Mouse (Mus musculus) embryo, embryonic 11 days (tissue): ENCODE data around the gene Zcchc3.
"Not testable (repeated sequence)": the region's sequence is repeated elsewhere in the genome, so short reads cannot be mapped to it uniquely, and the experiment has no call there.

Experiments
- DNase-seq: peaks from one replicate; pipeline ENCODE4 v3.0.0-alpha.2; 2015

Zcchc3 gene

DNA sequence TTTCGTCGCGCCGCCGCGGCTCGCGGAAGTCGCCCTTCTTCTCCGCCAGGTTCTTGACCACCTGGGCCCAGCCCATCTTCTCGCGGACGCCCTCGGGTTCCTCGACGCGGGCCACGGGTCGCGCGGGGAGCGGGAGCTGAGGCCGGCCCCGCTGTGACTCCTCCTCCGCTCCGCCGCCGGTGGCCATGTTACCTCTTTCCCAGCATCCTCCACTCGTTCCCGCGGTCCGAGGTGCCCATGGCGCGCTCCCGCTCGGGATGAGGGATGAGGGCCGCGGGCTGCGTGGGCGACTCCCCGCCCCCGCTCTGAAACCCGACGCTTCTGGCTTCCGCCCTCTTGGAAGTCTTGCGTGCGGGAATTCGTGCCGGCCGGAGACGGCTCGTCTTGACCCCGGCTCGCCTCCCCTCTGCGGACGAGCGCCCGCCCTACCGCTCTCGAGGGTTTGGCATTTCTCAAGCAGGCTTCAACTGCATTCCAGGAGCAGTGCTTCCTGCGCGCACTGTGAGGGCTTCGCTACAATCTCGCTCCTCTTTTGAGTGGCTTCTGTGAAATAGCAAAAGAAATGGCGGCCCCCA is at the start of gene Zcchc3:
Gene Zcchc3, minus strand, starts transcription at position 437 of the 575 bp plus-strand sequence.
- peak; percentile 97 for DNase-seq

- no peak for DNase-seq
Observed at GRCm38 (mm10) chr2:152459241-152459640, 44.4 kb upstream of the Zcchc3 start.

GRCm38 (mm10) chr2:152452101-152452781 is 37.4 kb upstream of the Zcchc3 start:
- no peak for DNase-seq

DNA sequence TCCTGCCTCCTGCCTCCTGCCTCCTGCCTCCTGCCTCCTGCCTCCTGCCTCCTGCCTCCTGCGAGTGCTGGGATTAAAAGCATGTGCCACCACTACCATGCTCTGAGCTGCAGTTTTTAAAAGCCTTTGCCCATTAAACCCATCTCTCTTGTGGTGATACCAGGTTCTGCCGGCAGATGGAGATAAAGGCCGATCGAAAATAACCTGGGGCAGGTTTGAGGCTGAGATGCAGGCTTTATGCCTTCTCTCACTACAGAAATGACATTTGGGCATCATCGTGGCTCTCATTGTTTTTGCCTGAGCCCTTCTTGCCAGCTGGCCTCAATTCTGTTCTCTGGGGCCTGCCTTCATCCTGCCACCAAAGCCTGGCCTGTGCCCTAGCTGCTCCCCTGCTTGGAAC is 35.4 kb upstream of the Zcchc3 start:
- DNase-seq: peak; percentile 65

GRCm38 (mm10) chr2:152447461-152447860 is 32.6 kb upstream of the Zcchc3 start:
- no peak for DNase-seq

DNA sequence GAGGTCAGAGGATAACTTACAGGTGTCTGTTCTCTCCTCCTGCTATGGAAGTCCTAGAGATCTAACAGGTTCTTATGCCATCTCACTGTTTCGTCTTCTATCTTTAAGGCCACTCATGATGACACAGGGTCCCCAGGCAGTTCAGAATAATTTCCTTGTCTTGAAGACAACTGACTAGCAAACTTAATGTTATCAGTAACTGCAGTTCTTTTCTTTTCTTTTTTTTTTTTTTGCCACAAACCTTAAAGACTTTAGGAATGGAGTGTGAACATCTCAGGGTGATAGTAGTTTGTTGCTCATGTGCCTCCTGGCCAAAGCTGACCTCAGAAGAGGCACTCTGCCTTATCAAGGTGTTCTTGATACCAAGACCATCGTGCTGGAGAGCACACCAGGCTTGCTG is 31.8 kb upstream of the Zcchc3 start:
- DNase-seq: no peak

- DNase-seq: no peak
Observed at GRCm38 (mm10) chr2:152443281-152443680, 28.5 kb upstream of the Zcchc3 start.

GRCm38 (mm10) chr2:152442322-152442721 is 27.5 kb upstream of the Zcchc3 start:
- DNase-seq: no peak

GRCm38 (mm10) chr2:152439833-152440232 is 25.0 kb upstream of the Zcchc3 start:
- DNase-seq: no peak

DNA sequence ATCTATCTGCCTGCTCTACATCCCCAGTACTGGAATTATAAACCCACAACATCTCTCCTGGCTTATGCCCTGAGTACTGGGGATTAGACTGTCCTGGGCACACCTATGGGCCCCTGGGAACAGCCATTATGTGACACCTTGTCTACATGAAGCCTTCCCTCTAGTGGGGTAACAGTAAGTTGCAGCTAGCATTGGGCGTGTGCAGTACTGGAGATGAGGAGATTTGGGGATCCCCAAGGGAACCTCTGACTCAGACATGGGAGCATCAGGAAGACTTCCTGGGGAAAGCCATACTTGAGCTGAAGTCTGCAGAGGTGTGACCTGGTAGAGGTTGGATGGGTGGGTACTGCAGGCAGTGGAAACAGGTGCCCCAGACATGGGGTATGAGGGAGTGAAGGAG is 24.1 kb upstream of the Zcchc3 start:
- no peak for DNase-seq

DNA sequence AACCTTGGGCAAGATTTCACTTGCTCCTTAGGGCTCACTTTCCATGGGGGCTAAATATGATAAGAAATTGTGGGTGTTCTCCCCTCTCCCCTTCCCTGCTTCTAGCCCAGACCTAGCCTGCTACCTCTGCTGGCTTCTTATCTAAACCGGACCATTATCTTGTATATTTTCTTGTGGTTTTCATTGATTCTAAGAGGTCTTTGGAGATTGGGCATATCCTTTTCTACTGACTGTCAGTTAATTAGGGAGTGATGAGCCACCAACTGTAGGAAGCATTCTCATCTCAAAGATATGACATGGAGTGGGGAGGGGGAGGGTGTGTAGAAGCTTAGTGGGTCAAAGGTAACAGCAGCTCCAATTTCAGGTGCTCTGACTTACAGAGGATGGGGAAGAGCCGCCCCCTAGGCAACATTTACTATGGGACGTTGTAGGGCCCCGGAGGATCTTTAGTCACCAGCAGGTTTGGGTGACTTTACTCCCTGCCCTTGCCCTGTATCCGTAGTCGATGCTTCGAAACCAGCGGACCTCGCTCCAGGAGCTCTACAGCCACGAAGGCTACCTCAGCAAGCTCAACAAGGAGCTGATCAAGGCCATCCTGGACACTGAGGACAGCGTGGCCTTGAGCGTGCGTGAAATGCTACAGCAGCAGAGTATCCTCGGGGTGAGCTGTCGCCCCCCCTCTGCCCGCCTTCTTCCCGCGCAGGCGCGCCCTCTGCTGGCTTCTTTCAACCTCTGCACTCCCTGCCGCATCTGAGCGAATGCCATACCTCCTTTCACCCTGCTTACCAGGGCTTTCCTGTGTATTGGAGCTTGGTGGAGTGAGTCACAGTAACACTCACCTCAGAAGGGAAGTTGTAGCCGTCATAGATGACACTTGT is 22.4 kb upstream of the Zcchc3 start:
- DNase-seq: peak; percentile 88

GRCm38 (mm10) chr2:152436405-152436901 is 21.6 kb upstream of the Zcchc3 start:
- no peak for DNase-seq

GRCm38 (mm10) chr2:152428481-152428880 is 13.7 kb upstream of the Zcchc3 start:
- DNase-seq: not testable (repeated sequence)

- DNase-seq: peak; percentile 56
Observed at GRCm38 (mm10) chr2:152427493-152427892, 12.7 kb upstream of the Zcchc3 start.

DNA sequence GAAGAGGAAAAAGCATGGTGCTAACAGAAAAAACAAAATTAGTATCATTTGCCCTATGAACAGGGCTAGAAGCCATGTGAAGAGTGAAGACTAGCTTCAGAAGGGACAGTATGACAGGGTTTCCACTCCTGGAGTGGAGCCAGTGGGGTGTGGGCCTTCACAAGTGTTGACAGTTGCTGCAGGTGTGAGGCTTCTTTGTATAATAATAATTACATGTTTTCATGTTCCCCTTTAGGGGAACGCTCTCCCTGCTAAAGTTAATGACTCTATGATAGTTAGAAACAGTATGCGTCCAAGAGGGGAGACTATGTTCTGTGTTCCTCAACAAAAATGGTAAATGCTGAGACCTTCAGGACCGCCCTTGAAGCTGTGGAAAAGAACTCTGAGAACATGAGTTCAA is 959 bp upstream of the Zcchc3 start:
- no peak for DNase-seq

GRCm38 (mm10) chr2:152415287-152415686 is 460 bp upstream of the Zcchc3 start, which contains the start of gene 6820408C15Rik:
Gene 6820408C15Rik, plus strand, starts transcription at chr2:152415587.
- DNase-seq: no peak

DNA sequence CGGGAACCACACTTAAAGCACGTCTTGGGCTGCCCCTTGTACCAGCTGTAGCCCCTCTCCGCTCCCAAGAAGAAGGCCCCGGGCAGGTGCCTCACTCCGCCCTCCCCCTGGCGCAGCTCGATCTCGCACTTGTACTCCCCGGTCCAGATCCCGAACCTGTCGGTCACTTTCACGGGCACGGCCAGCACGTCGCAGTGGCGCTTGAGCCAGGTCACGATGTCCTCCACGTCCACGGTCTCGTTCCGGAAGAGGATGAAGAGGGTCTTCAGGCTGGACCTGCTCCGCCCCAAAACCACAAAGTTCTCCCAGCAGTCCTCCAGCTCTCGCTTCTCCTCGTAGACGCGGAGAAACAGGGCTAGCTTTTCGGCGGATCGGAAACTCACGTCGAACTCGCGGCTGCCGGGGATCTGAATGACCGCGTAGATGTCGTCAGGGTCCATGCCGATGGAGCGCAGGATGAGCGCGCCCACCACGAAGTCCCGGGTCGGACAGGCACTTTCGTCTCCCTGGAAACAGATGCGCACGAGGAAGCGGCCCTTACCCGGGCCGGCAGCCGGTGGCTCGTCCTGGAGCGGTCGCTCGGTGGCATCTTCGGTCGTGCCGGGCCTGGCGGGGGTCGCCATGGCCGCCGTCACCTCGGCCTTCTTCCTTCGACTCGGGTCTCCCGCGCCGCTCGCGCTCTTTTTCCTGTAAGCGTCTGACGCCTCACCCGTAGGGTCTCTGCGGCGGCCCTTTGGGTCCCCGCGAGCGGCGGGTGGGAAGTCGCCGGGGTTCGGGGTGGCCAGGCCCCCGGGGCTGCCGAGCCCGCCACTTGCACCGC is 852 bp downstream of the Zcchc3 start:
- peak; percentile 61 for DNase-seq

DNA sequence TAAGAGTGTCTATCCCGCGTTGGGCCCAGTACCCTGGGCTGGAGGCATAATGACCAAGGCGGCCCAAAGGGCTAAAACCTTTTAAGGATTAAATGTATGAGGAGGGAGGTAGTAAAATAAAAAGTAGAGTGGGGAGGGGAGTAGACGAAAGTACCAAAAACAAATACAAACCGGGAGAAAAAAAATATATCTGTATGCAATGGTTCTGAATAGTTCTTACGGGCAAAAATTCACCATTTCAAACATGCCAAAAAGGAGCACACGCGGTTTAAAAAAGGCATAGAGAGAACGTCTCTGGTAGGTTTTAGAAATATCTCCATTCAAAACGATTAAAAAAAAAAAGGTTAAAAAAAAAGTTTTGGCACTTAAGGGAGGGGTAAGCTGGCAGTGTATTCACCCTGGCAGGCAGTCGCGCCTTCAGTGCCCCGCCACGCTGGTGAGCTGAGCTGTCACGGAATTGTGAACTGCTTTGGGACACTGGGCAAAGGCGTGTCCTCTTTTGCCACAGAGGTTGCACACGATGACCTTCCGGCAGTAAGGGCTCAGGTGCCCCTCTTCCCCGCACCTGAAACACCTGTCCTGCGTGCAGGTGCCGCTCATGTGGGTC is 1.6 kb downstream of the Zcchc3 start:
- DNase-seq: peak; percentile 44

DNA sequence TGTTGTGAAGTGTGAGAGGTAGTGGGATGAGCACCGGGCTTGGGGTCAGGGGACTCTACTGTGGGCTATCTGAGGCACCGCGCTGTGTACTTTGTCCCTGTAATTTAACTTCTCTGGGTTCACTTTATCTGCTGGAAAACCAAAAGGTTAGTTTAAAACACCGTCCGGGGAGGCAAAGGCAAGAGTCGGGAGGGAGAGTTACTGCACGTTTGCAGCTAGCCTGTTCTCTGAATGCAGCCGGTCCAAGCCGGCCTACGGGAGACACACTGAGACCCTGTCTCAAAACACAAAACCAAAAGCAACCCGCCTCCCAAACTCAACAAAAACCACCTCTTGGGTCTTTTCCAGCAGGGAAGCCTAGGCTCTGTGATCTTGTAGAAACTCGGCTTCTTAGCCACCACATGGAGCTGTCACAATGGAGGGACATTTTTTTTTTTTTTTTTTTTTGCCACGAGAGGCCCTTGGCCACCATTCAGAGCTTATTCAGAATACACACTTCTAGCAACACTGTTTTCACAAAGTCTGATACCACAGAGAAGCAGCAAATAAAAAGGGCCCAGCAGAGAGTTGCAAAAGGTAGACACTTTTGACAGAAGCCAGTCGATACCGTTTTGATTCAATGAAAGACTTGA is 2.2 kb downstream of the Zcchc3 start:
- peak; percentile 56 for DNase-seq

DNA sequence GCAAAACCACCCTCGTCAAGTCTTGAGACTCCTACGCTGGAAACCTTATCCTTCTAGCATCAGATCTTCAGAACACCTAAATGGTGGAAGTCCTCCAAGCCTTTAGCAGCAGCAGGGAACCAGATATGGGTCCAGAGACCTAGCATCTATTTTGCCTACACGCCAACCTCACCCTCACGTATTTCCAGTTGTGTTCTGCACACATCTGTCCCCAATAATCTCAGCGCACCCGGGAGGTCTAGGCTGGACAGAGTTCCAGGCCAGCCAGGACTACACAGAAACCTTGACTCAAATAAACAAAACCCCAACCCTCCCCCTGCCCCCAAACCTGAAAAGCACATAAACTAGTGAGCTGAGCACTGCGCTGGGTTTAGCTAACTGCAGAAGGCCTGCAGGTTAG is 3.4 kb downstream of the Zcchc3 start:
- peak; percentile 66 for DNase-seq

DNA sequence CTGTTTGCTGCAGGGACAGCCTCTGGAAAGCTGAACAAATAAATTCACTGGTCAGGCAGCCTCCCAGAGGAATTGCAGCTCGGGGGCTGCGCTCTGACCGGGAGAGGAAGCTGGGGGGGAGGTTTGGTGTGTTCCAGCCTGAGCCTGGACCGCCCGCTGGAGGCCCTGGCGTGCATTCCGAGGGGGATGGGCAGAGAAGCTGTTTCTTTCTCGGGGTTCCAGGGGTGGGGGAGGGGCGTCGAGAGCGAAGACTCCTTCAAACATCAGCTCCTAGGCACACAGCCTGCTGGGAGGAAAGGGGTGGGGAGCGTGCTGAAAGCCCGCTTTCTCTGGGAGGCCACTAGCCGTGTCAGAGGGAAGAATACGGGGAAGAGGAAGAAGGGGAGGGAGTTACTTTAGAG is 3.9 kb downstream of the Zcchc3 start:
- DNase-seq: peak; percentile 97

DNA sequence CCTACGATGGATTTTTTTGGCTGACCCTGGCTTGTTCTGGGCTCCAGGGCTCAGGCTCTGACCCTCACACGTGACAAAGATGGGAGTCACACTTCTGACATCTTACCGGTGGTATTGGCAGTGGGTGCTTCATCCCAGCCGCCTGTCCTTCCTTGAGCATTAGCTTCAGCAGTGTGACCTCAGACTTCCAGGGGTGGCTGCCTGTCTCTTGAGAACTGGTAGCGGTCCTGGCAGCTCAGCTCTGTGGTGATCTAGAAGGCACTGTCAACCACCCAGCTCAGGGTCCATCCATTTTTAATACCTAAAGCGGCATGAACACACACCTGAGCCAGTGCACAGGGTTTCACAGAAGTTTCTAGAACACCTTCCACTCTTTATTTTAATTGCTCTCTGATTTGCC is 5.0 kb downstream of the Zcchc3 start:
- no peak for DNase-seq
